Mouse (Mus musculus) liver, adult 2 months (tissue): ENCODE data around the gene Zfp808.

Source experiments
- CTCF ChIP-seq: fragments of 200-500 bp; IDR thresholded peaks from 2 replicates; pipeline ENCODE4 v1.5.1; 2011; ENCODE audit warnings: low read depth, low read length, control low read depth
- POLR2A ChIP-seq: fragments of 200-500 bp; IDR thresholded peaks from 2 replicates; pipeline ENCODE4 v1.6.1; 2011; ENCODE audit warnings: low read length, control low read depth; ENCODE audit not compliant: insufficient read depth; ENCODE audit errors: extremely low read depth

GRCm38 (mm10) chr13:62245264-62245663 is 115.6 kb downstream of the Zfp808 start:
- no peak for TF ChIP-seq POLR2A
- no peak for TF ChIP-seq CTCF
